Mouse (Mus musculus): ENCODE results near the gene Akr1b7.

- TF ChIP-seq CTCF (conservative IDR thresholded peaks at IDR 0.05; ENCODE audit: insufficient read depth, insufficient read length, low read depth, low read length), result no peak
- no peak for TF ChIP-seq POLR2A (IDR thresholded peaks at IDR 0.05; ENCODE audit: low read depth, low read length)
These were observed 6.9 kb downstream of the Akr1b7 start for GRCm38 (mm10) chr6:34419071-34419470.

All from kidney, adult 2 months (tissue).